Mouse (Mus musculus): ENCODE measurements at regions not wholly inside any gene's neighbourhood (a gene's known extent, or its start where the extent isn't known, plus 50 kb on each side); places are given as distances from the start of the nearest gene placed in this dataset.

DNA sequence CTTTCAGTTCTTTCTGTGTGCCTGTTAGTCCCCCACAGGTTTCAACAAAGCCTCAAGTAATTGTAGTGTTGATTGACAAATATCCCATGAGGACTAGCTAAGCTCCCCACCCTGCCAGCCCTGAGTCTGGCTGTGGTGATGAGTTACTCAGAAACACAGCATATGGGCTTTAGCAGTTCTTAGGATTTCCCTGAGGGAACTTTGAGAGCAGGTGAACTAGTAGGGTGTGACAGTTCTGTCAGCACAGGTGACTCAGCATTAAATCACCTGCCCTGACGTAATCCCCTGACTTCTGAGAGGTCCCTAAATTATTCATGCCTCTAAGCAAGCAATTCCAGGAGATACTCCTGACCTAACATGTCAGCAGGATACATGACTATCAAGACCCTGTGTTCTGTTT lies 347.7 kb upstream of the Igfbp3 start:
- no peak for TF ChIP-seq POLR2A (IDR thresholded peaks at IDR 0.05; ENCODE audit: borderline replicate concordance, insufficient read depth, low read length)
- TF ChIP-seq CTCF (IDR thresholded peaks at IDR 0.05; ENCODE audit: borderline replicate concordance, insufficient read depth, low read depth, low read length), result no peak

Data from cerebellum, adult 2 months (tissue).